Mouse (Mus musculus): Measurements from ENCODE around the gene Fam160a1.

GRCm38 (mm10) chr3:85850079-85850478, 33.0 kb upstream of the Fam160a1 start:
- no peak for TF ChIP-seq CTCF (conservative IDR thresholded peaks at IDR 0.05; ENCODE audit: low read length)
- no peak for TF ChIP-seq POU5F1 (IDR thresholded peaks at IDR 0.05; ENCODE audit: borderline replicate concordance, low read length)
